Mouse (Mus musculus): ENCODE results near the gene Abcd1. TPM values are rescaled to one million over a fixed set of nuclear protein-coding genes. Genes with fewer than 3 reads are reported as not detected.

Gene Abcd1
- 10 to 100 TPM; 29.4 to 33.9 TPM for total RNA-seq (2023)

DNA sequence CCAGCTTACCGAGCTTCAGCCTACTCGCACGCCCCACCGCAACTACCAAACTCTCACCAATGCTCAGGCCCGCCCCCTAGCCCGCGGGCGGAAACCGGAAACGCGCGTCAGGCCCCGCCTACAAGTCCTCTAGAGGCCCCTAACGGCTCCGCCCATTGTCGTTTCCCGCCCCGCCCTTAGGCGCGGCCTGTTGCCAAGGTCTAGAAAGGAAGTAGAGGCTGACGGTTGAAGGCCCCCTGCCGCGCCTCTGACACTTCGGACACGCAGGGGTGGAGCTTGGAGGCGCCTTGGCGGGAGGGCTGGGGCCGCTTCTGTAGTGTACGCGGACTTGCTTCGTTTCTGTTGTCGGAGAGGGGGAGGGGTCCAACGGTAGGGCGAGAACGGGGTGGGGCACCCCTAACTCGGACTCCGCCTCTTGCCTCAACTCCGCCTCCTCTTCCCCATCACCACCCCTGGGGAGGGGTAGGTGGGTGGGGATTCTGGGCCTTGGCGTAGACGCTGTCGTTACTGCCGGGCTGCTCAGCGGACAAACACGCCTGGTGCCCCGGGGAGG is at the start of gene Abcd1, which contains the start of gene Bcap31:
Abcd1 (plus strand) TSS at position 489 of the 553 bp plus-strand sequence.
Bcap31 (minus strand) TSS at position 67 of the 553 bp plus-strand sequence.

DNA sequence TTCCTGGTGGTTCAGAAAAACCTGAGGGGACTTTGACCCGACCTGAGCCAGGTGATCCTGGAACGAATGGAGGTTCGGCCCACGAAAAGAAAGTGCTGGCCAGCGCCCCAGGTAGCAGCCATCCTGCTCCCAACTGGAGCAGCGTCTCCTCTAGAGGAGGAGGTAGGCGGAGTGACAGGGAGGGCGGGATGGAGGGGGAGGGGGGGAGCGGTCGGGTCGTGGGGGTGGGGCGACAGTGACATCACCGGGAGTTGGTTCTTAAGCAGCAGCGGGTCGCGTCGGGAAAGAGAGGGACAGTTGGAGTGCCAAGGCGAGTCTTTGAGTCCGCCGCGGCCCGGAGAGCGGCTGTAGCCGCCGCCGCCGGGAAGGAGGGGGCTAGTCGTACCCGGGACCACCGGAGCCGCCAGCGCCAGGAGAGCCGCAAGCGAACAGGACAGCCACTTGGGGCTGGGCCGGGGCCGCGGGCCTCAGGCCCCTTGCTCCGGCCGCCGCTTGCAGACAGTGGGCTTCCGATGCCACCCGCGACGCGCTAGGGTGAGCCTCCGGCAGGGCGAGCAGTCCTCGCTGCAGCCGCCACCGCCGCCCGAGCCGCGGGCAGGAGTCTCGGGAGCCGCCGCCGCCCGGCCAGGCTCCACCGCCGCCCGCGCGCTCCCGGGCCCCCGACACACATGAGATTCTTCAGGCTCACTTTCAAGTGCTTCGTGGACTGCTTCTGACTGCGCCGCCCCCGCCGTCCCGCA is 43.3 kb upstream of the Abcd1 start, which contains the start of gene Slc6a8:
Slc6a8 (plus strand) TSS at position 272 of the 740 bp plus-strand sequence.

DNA sequence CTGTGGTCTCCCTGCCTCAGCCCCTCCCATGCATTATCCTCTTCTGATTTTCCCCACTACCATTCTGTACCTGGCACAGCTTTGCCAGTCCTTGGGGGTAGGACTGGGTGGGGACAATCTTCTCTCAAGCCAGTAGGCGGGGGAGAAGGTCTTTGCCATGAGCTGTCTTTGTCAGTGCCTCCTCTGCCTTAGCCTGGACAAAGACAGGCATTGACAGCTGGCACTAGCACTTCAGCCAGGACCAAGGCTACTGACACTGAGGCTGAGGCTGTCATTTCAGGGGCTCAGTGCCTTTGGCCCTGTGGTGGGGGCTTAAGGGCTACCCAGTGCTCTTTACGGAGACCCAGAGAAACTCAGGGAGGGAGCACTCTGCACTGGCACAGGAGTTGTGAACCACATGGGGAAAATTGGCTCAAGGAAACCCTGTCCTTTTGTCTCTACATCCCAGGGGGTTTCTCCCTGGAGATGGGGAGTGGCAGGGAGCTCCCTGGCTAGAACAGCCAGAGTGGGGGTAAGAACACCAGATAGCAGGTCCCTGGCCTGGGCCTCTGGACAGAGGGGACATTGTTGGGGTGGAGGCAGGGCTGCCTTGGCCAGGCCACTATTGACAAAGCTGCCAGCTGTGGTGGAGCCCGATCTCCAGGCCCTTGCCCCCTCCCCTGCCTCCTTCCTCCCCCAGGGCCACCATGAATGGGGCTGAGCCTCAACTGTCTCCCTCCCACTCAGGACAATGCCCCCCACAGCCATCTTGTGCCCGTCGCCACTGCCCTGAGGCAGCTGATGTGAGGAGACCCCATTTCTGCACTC is 40.1 kb downstream of the Abcd1 start, which contains the start of gene Plxnb3:
Plxnb3 (plus strand) TSS at position 757 of the 807 bp plus-strand sequence.

DNA sequence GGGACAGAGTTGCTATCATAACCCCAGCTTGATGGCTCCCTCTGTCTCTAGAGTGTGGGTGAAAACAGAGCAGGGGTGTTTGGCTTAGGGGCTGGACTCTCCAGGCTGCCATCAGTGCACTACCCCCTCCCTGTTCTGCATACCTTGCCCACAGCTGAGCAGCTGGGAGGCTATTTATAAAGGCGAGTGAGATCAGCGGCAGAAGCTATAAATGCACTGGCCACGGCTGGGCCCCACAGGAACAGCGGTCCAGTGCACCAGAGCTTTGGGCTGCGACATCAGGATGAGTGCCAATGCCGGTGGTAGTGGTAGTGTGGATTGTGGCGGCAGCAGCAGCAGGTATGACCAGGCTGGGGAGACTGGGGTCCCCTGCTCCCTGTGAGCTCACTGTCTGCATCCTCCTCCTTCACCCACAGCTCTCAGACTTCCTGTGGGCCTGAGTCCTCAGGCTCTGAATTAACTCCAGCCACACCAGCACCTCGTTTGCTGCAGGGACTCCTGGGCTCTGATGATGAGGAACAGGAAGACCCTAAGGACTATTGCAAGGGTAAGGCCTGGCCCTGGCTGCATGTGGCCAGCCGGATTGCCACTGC is 57.9 kb downstream of the Abcd1 start, which contains the start of gene Srpk3:
Srpk3 (plus strand) TSS at position 238 of the 593 bp plus-strand sequence.

DNA sequence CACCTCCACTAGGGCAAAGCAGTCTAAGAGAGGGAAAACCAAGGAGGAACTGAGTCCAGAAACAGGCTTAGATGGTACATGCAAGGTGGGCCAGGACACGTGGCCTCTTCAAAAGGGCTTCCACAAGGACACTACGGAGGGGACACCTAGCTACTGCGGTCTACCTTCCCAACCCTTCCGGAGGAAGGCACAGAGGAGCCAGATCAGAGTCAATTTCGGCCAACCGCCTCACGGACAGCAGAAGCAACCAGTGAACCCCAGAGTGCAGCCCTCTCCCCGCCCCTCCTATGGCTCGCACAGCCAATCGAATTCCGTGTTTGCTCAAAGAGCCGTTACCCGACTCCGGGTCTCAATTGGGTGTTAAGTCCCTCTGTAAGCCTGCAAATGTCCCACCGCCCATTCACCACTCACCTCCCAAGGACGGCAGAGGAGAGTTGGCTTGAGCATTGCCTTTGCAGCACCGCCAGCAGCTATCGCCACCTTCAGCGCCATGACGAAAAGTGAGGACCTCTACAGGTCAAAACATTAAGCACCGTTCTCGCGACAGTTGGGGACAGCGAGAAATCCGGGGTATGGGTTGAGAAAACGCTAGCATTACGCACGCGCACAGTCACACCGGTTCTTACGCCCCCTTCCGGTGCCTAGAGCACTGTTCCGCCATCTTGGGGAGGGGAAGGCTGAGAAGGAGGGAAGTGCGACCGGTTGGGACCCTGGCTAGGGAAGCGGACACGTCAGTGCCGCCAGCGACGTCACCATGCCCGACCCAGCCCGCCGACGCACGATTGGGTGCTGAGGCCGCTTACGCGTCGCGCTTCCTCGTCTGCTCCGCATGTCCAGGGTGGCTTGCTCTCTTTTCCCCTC is 70.2 kb downstream of the Abcd1 start, which contains the start of the genes Idh3g and Ssr4:
Idh3g (minus strand) TSS at position 534 of the 861 bp plus-strand sequence.
Ssr4 (plus strand) TSS at position 665 of the 861 bp plus-strand sequence.

Other genes with a start within 250 kb of the Abcd1 start
- gene Bgn, start 233.0 kb upstream of the Abcd1 start, total RNA-seq (2023) = not detected
- not detected for gene Atp2b3, start 213.5 kb upstream of the Abcd1 start, total RNA-seq (2023)
- under 1 TPM; 0.38 to 0.41 TPM for gene Dusp9, start 77.2 kb upstream of the Abcd1 start, total RNA-seq (2023)
- gene Pnck, start 56.5 kb upstream of the Abcd1 start, total RNA-seq (2023) = under 1 TPM; 0.61 to 0.68 TPM
- 1 to 10 TPM; 1.5 to 3.8 TPM for gene Slc6a8, start 43.4 kb upstream of the Abcd1 start, total RNA-seq (2023)
- 100 to 1,000 TPM; 107 to 109 TPM for gene Bcap31, start 422 bp upstream of the Abcd1 start, total RNA-seq (2023)
- gene Plxnb3, start 40.5 kb downstream of the Abcd1 start, total RNA-seq (2023) = not detected
- gene Srpk3, start 57.8 kb downstream of the Abcd1 start, total RNA-seq (2023) = under 1 TPM in 1 of 2 experiments, not detected in 1; 0.64 TPM
- 100 to 1,000 TPM; 125 to 131 TPM for gene Idh3g, start 70.3 kb downstream of the Abcd1 start, total RNA-seq (2023)
- 100 to 1,000 TPM; 104 to 147 TPM for gene Ssr4, start 70.4 kb downstream of the Abcd1 start, total RNA-seq (2023)
- 1 to 10 TPM; 1.4 to 3.3 TPM for gene Pdzd4, start 108.4 kb downstream of the Abcd1 start, total RNA-seq (2023)
- gene Avpr2, start 175.5 kb downstream of the Abcd1 start, total RNA-seq (2023) = not detected
- 10 to 100 TPM; 39.9 to 56.0 TPM for gene L1cam, start 179.5 kb downstream of the Abcd1 start, total RNA-seq (2023)
- 100 to 1,000 TPM; 287 to 307 TPM for gene Arhgap4, start 205.3 kb downstream of the Abcd1 start, total RNA-seq (2023)
- gene Naa10, start 205.3 kb downstream of the Abcd1 start, total RNA-seq (2023) = 10 to 100 TPM; 64.6 to 88.6 TPM
- gene Renbp, start 214.3 kb downstream of the Abcd1 start, total RNA-seq (2023) = 1 to 10 TPM; 2.1 to 6.0 TPM
- 100 to 1,000 TPM in 1 of 2 experiments, 10 to 100 TPM in 1; 96.1 to 110 TPM for gene Hcfc1, start 249.8 kb downstream of the Abcd1 start, total RNA-seq (2023)

All from T-cell, adult 66 days (primary cell).